Mouse (Mus musculus): ENCODE data around the gene Gm28035. TPM values are rescaled to one million over a fixed set of nuclear protein-coding genes. Genes with fewer than 3 reads are reported as not detected.

Gene Gm28035
- total and polyA plus RNA-seq, 2 experiments from 2014 or later: 0.12 to 13.9 TPM

- no peaks in the 10 kb centered on the region for H3K9me3 ChIP-seq (replicated peaks; ENCODE audit: control insufficient read depth, low read length)
- H3K27me3 ChIP-seq (ENCODE audit: control insufficient read depth, insufficient read depth, low read length): no peaks in the 10 kb centered on the region
- no peak overlapping the region for H3K27ac ChIP-seq (ENCODE audit: low read depth)
- ATAC-seq (ENCODE audit: insufficient read depth, low read depth) (no peak), DNase-seq (ENCODE audit: low spot score) (no peak)
- TF ChIP-seq CTCF (IDR thresholded peaks at IDR 0.05; ENCODE audit: low read depth): no peak
- no peak for TF ChIP-seq EP300 (IDR thresholded peaks at IDR 0.05; ENCODE audit: low read depth)
- H3K9ac ChIP-seq (replicated peaks; ENCODE audit: low read depth, low read length): no peak overlapping the region
- no peak overlapping the region for H3K4me3 ChIP-seq (ENCODE audit: low read depth, low read length)
- no peaks in the 10 kb centered on the region for H3K36me3 ChIP-seq (replicated peaks; ENCODE audit: control insufficient read depth, insufficient read depth, low read length)
- WGBS: 62% methylated on average over 5 of the region's 5 CpGs
- H3K4me1 ChIP-seq (ENCODE audit: control insufficient read depth, insufficient read depth): peaks cover 15% of the 10 kb centered on the region
- no peak overlapping the region for H3K4me2 ChIP-seq (ENCODE audit: low read depth, low read length)
Measured at GRCm38 (mm10) chr2:30207886-30208285, 32.5 kb upstream of the Gm28035 start.

- Histone ChIP-seq H3K36me3 (replicated peaks; ENCODE audit: control insufficient read depth, insufficient read depth, low read length) (no peaks in the 10 kb centered on the region), H3K9me3 (replicated peaks; ENCODE audit: control insufficient read depth, low read length) (no peaks in the 10 kb centered on the region), H3K27ac (ENCODE audit: low read depth) (no peak overlapping the region), H3K4me2 (ENCODE audit: low read depth, low read length) (no peak overlapping the region), H3K4me3 (ENCODE audit: low read depth, low read length) (no peak overlapping the region), H3K27me3 (ENCODE audit: control insufficient read depth, insufficient read depth, low read length) (no peaks in the 10 kb centered on the region), H3K9ac (replicated peaks; ENCODE audit: low read depth, low read length) (no peak overlapping the region), H3K4me1 (ENCODE audit: control insufficient read depth, insufficient read depth) (peaks cover 1% of the 10 kb centered on the region)
- no peak for TF ChIP-seq EP300 (IDR thresholded peaks at IDR 0.05; ENCODE audit: low read depth)
- WGBS: 62% methylated on average over 6 of the region's 6 CpGs
- ATAC-seq (ENCODE audit: insufficient read depth, low read depth): no peak
- DNase-seq (ENCODE audit: low spot score): no peak
Measured at GRCm38 (mm10) chr2:30211408-30212168, 28.8 kb upstream of the Gm28035 start.

- no peaks in the 10 kb centered on the region for H3K27me3 ChIP-seq (ENCODE audit: control insufficient read depth, insufficient read depth, low read length)
- DNase-seq (ENCODE audit: low spot score) (no peak), ATAC-seq (ENCODE audit: insufficient read depth, low read depth) (no peak)
- no peaks in the 10 kb centered on the region for H3K9me3 ChIP-seq (replicated peaks; ENCODE audit: control insufficient read depth, low read length)
- 69% methylated on average over 4 of the region's 4 CpGs for WGBS
- H3K4me2 ChIP-seq (ENCODE audit: low read depth, low read length): no peak overlapping the region
- no peaks in the 10 kb centered on the region for H3K4me1 ChIP-seq (ENCODE audit: control insufficient read depth, insufficient read depth)
- TF ChIP-seq EP300 (IDR thresholded peaks at IDR 0.05; ENCODE audit: low read depth): no peak
- H3K4me3 ChIP-seq (ENCODE audit: low read depth, low read length): no peak overlapping the region
- no peak overlapping the region for H3K9ac ChIP-seq (replicated peaks; ENCODE audit: low read depth, low read length)
- no peaks in the 10 kb centered on the region for H3K36me3 ChIP-seq (replicated peaks; ENCODE audit: control insufficient read depth, insufficient read depth, low read length)
- no peak overlapping the region for H3K27ac ChIP-seq (ENCODE audit: low read depth)
Measured at GRCm38 (mm10) chr2:30212169-30212545, 28.2 kb upstream of the Gm28035 start.

GRCm38 (mm10) chr2:30212951-30213350 lies 27.4 kb upstream of the Gm28035 start:
- Histone ChIP-seq H3K4me3 (ENCODE audit: low read depth, low read length) (no peak overlapping the region), H3K27me3 (ENCODE audit: control insufficient read depth, insufficient read depth, low read length) (no peaks in the 10 kb centered on the region), H3K9me3 (replicated peaks; ENCODE audit: control insufficient read depth, low read length) (no peaks in the 10 kb centered on the region), H3K4me1 (ENCODE audit: control insufficient read depth, insufficient read depth) (no peaks in the 10 kb centered on the region), H3K9ac (replicated peaks; ENCODE audit: low read depth, low read length) (no peak overlapping the region), H3K27ac (ENCODE audit: low read depth) (no peak overlapping the region), H3K36me3 (replicated peaks; ENCODE audit: control insufficient read depth, insufficient read depth, low read length) (no peaks in the 10 kb centered on the region), H3K4me2 (ENCODE audit: low read depth, low read length) (no peak overlapping the region)
- DNase-seq (ENCODE audit: low spot score) (no peak), ATAC-seq (ENCODE audit: insufficient read depth, low read depth) (no peak)
- TF ChIP-seq EP300 (IDR thresholded peaks at IDR 0.05; ENCODE audit: low read depth) (no peak), CTCF (IDR thresholded peaks at IDR 0.05; ENCODE audit: low read depth) (no peak)
- WGBS: 70% methylated on average over 1 of the region's 1 CpGs

GRCm38 (mm10) chr2:30214745-30215144 lies 25.6 kb upstream of the Gm28035 start:
- no peak for DNase-seq (ENCODE audit: low spot score)
- WGBS: 78% methylated on average over 3 of the region's 3 CpGs
- ATAC-seq (ENCODE audit: insufficient read depth, low read depth): no peak
- Histone ChIP-seq H3K27ac (ENCODE audit: low read depth) (no peak overlapping the region), H3K4me3 (ENCODE audit: low read depth, low read length) (no peak overlapping the region), H3K4me2 (ENCODE audit: low read depth, low read length) (no peak overlapping the region), H3K9me3 (replicated peaks; ENCODE audit: control insufficient read depth, low read length) (no peaks in the 10 kb centered on the region), H3K9ac (replicated peaks; ENCODE audit: low read depth, low read length) (no peak overlapping the region), H3K27me3 (ENCODE audit: control insufficient read depth, insufficient read depth, low read length) (no peaks in the 10 kb centered on the region), H3K36me3 (replicated peaks; ENCODE audit: control insufficient read depth, insufficient read depth, low read length) (no peaks in the 10 kb centered on the region), H3K4me1 (ENCODE audit: control insufficient read depth, insufficient read depth) (no peaks in the 10 kb centered on the region)
- TF ChIP-seq EP300 (IDR thresholded peaks at IDR 0.05; ENCODE audit: low read depth): no peak
- no peak for TF ChIP-seq CTCF (IDR thresholded peaks at IDR 0.05; ENCODE audit: low read depth)

GRCm38 (mm10) chr2:30215493-30215892 lies 24.9 kb upstream of the Gm28035 start:
- Histone ChIP-seq H3K4me3 (ENCODE audit: low read depth, low read length) (no peak overlapping the region), H3K4me1 (ENCODE audit: control insufficient read depth, insufficient read depth) (no peaks in the 10 kb centered on the region), H3K4me2 (ENCODE audit: low read depth, low read length) (no peak overlapping the region), H3K27ac (ENCODE audit: low read depth) (no peak overlapping the region), H3K9me3 (replicated peaks; ENCODE audit: control insufficient read depth, low read length) (no peaks in the 10 kb centered on the region), H3K36me3 (replicated peaks; ENCODE audit: control insufficient read depth, insufficient read depth, low read length) (no peaks in the 10 kb centered on the region), H3K9ac (replicated peaks; ENCODE audit: low read depth, low read length) (no peak overlapping the region), H3K27me3 (ENCODE audit: control insufficient read depth, insufficient read depth, low read length) (no peaks in the 10 kb centered on the region)
- 69% methylated on average over 6 of the region's 6 CpGs for WGBS
- DNase-seq (ENCODE audit: low spot score) (no peak), ATAC-seq (ENCODE audit: insufficient read depth, low read depth) (no peak)
- TF ChIP-seq EP300 (IDR thresholded peaks at IDR 0.05; ENCODE audit: low read depth) (no peak), CTCF (IDR thresholded peaks at IDR 0.05; ENCODE audit: low read depth) (no peak)

Measured in heart, postnatal 0 days (tissue).